Comparison of ENCODE assay signal across 32 mouse cellular contexts in genomic region chr14:118083851-118084250, GRCm38 (mm10).
"Had no signal": no experiment of that assay in that cellular context is flagged by ENCODE, and none has a peak within 500 bp of the region (broad histone marks: within the 10 kb centered on the region; RNA-seq: fewer than 3 reads in every experiment).

No protein-coding gene starts in this region.

- H3K4me2 ChIP-seq: heart, embryonic 12.5 days; heart, embryonic 13.5 days; heart, embryonic 15.5 days; hindbrain, embryonic 12.5 days; hindbrain, embryonic 13.5 days; hindbrain, embryonic 14.5 days; hindbrain, embryonic 15.5 days; intestine, embryonic 15.5 days; kidney, embryonic 15.5 days had no signal

- ATAC-seq: hindbrain, embryonic 16.5 days; hindbrain, postnatal 0 days; inflammation-experienced regulatory T-cells, adult 6 months; intestine, embryonic 15.5 days; intestine, embryonic 16.5 days; intestine, postnatal 0 days had no signal

- DNase-seq: heart, postnatal 14 days; heart, postnatal 36 days; kidney, adult 11 months; kidney, adult 18-20 months; kidney, adult 2 months; kidney, adult 8-10 months; kidney, adult 9 months; kidney, postnatal 10 days; kidney, postnatal 14 days; kidney, postnatal 25 days; kidney, postnatal 36 days; kidney, postnatal 4 days; layer of hippocampus, adult 9-11 months; layer of hippocampus, postnatal 36 days had no signal

- H3K4me3 ChIP-seq: heart, embryonic 12.5 days; heart, embryonic 13.5 days; heart, embryonic 15.5 days; hindbrain, embryonic 10.5 days; hindbrain, embryonic 12.5 days; hindbrain, embryonic 13.5 days; hindbrain, embryonic 15.5 days; intestine, embryonic 15.5 days; kidney, embryonic 15.5 days; layer of hippocampus, adult 2 months; left cerebral cortex, adult 2 months had no signal

- H3K27ac ChIP-seq: heart, embryonic 13.5 days; heart, embryonic 15.5 days; hindbrain, embryonic 10.5 days; hindbrain, embryonic 12.5 days; hindbrain, embryonic 13.5 days; hindbrain, embryonic 14.5 days; hindbrain, embryonic 15.5 days; hindbrain, postnatal 0 days; intestine, embryonic 15.5 days; kidney, embryonic 15.5 days; kidney, postnatal 0 days; layer of hippocampus, adult 2 months; left cerebral cortex, adult 2 months had no signal

- H3K36me3 ChIP-seq: heart, embryonic 12.5 days; heart, embryonic 13.5 days; heart, embryonic 15.5 days; hindbrain, embryonic 10.5 days; hindbrain, embryonic 12.5 days; hindbrain, embryonic 13.5 days; hindbrain, embryonic 15.5 days; intestine, embryonic 15.5 days; kidney, embryonic 15.5 days had no signal

- H3K9ac ChIP-seq: heart, embryonic 12.5 days; heart, embryonic 13.5 days; heart, embryonic 15.5 days; hindbrain, embryonic 12.5 days; hindbrain, embryonic 13.5 days; hindbrain, embryonic 14.5 days; hindbrain, embryonic 15.5 days; intestine, embryonic 15.5 days; kidney, embryonic 15.5 days had no signal

- H3K9me3 ChIP-seq: heart, embryonic 12.5 days; heart, embryonic 13.5 days; heart, embryonic 15.5 days; hindbrain, embryonic 10.5 days; hindbrain, embryonic 12.5 days; hindbrain, embryonic 13.5 days; hindbrain, embryonic 15.5 days; intestine, embryonic 15.5 days; kidney, embryonic 15.5 days had no signal

- H3K27me3 ChIP-seq: heart, embryonic 15.5 days; hindbrain, embryonic 12.5 days; hindbrain, embryonic 13.5 days; hindbrain, embryonic 15.5 days; intestine, embryonic 15.5 days; kidney, embryonic 15.5 days had no signal
